Mouse (Mus musculus) embryo, embryonic 11.5 days (tissue): Measurements from ENCODE around the gene Nacad.

Experiments used
- DNase-seq: peaks from one replicate; pipeline ENCODE4 v3.0.0-alpha.2; 2012; ENCODE audit warnings: low read depth, low spot score

The Nacad gene

GRCm38 (mm10) chr11:6603887-6604603 lies 1.8 kb downstream of the Nacad start:
- no peak for DNase-seq

DNA sequence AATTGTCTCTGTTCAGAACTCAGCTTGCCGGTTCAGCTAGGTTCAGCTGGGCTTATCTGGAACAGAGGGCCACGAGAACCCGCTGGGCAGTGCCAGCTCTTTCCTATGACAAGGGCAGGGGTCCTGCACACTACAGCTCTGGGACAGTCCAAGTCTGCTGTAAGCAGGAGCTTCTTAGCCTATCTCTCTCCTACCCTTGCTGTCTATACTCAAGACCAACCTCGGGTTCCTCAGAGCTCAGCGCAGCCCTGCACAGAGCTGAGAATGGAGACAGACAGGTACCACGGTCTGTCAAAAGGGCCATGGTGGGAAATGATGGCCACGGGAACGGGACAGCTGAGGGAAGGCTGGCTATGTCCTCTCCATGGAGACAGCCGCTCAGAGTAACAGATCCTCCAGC lies 2.6 kb downstream of the Nacad start:
- DNase-seq: no peak

GRCm38 (mm10) chr11:6602662-6603061 lies 3.2 kb downstream of the Nacad start:
- no peak for DNase-seq

DNA sequence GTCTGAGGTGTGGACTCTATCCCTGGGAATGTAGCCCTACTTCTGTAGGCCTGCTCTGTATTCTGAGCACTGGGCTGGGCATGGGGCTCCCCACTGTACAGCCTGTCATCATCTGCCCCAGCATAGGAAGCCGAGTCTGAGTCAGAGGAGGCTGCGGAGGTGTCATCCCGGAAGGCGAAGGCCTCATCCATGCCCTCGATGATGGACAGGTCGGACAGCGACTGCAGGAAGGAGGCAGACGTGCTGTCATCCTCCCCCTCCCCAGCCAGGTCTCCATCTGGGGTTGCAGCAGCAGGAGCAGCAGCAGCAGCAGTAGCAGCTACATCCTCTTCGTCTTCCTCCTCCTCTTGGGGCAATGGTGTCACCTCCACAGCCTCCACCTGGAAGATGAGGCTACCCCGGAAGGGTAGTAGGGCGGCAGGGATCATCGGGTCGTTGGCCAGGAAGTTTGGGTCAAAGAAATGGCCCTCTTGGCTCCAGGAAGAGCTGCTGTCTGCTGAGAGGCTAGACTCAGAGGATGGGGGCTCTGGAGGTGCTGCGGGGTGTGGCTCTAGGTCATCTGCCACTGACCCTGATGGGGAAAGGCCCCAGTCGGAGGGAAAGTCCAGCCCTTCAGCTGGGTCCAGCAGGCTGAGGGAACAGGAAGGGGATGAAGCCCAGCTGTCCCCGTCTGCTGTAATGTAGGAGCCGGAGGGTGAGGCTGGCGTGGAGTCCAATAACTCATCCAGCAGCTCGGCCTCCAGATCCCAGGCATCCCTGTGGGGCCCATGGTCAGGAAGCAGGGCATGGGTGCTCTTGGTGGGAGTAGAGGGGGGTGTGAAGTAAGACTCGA lies 4.0 kb downstream of the Nacad start:
- DNase-seq: no peak

- DNase-seq: no peak
Measured at GRCm38 (mm10) chr11:6600284-6600944, 5.4 kb downstream of the Nacad start.

- DNase-seq: no peak
Measured at GRCm38 (mm10) chr11:6599831-6600230, 6.0 kb downstream of the Nacad start.

DNA sequence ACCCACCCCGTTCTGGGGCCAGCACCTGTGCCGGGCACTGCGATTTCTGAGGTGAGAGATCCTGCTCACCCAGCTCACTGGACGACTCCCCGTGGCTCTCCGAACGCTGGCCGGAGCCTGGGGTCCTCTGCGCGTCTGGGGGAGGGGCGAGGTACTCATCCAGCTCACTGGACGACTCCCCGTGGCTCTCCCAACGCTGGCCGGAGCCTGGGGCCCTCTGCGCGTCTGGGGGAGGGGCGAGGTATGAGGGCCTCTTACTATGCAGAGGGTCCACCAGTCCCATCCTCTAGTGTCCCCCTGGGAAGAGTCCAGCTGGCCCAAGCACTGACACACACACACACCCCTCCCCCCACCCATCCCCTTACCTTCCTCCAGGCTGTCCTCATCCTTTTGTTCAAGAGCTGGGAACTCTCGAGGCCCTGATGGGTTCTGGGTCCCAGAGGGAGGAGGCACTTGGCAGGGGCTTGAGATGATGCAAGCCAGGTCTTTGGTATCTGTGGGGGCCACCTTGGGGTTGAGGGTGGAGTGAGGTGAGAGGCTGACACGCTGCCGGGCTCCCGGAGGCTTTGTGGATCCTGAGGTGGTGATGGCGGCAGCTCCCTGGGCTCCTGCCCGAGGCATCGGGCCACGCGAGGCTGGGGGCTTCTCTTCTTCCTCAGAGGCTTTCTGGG lies 6.7 kb downstream of the Nacad start:
- DNase-seq: peak; percentile 17

- no peak for DNase-seq
Measured at GRCm38 (mm10) chr11:6598191-6598889, 7.5 kb downstream of the Nacad start.

DNA sequence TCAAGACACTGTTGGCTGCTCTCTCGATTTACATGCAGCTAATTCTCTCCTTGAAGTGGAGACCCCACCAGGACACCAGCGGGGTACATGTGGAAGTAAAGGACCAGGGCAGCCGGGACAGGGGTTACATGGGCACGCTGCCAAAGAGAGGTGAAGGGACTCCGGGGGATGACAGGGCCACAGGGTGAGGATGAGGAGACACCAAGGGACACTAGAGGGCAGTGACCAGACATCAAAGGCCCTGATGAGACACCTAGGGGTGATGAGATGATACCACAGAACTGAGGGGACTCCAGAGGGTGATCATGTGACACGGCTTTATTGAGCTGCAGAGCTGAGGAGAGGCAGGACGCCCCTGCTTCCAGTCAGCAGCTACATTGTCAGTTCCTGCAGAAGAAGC lies 8.3 kb downstream of the Nacad start:
- no peak for DNase-seq

- DNase-seq: no peak
Measured at GRCm38 (mm10) chr11:6596616-6597015, 9.2 kb downstream of the Nacad start.

DNA sequence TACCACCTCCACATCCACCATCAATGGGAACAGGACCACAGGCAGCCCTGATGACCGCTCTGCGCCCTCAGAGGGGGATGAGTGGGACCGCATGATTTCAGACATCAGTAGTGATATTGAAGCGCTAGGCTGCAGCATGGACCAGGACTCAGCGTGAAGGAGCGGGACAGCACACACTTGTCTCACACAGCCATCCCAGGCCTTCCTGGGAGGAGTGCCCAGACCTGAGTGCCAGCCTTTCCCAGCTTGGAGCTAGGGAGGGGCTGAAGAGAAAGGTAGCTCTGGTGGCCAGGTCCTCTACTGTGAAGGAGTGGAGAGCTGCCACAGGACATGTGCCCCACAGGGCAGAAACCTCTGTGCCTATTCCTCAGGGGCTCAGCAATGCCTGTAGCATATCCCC lies 9.6 kb downstream of the Nacad start:
- no peak for DNase-seq

DNA sequence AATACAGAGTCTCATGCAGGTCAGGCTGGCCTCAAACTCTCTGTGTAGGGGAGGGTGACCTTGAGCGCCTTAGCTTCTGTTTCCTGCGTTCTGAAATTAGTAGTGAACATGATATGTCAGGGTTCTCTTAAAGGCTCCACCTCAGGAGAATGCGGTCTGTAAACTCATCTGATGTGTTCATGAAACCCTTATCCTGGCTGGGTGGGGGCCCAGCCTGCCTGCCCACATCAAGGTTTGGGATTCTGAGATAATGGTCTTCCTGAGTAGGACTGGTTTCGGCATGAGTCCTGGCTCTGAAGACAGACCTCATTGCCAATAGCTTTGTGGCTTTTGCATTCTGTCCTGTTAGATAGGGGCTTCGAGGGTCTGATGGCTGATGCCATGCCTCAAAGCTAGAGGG lies 10.5 kb downstream of the Nacad start:
- DNase-seq: no peak

GRCm38 (mm10) chr11:6594845-6595244 lies 11.0 kb downstream of the Nacad start:
- DNase-seq: no peak

- no peak for DNase-seq
Measured at GRCm38 (mm10) chr11:6593406-6593805, 12.4 kb downstream of the Nacad start.

GRCm38 (mm10) chr11:6590933-6591675 lies 14.7 kb downstream of the Nacad start:
- DNase-seq: no peak

- DNase-seq: no peak
Measured at GRCm38 (mm10) chr11:6589838-6590237, 16.0 kb downstream of the Nacad start.

DNA sequence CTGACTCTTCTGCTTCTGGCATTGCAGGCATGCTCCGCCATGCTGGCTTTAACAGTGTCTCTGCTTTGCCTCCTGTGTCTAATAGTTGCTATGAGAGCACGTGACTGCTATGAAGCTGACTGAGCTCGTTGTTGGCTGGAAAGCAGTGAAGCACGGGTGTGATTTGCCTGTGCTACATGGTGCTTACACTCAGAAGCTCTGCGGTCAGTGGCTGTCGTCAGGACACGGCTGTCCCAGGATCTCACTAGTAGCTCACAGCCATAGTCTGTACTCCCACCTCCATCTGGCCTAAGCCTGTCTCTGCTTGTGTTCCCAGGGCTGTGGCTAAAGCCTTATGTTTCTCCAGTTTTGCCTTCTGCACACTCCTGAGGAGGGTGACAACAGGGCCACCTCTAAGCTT lies 17.6 kb downstream of the Nacad start:
- no peak for DNase-seq

GRCm38 (mm10) chr11:6587249-6587940 lies 18.5 kb downstream of the Nacad start:
- DNase-seq: no peak

- no peak for DNase-seq
Measured at GRCm38 (mm10) chr11:6586660-6587059, 19.2 kb downstream of the Nacad start.

GRCm38 (mm10) chr11:6585748-6586147 lies 20.1 kb downstream of the Nacad start:
- DNase-seq: no peak
